ENCODE assay signal across 18 mouse cellular contexts in the genomic region with DNA sequence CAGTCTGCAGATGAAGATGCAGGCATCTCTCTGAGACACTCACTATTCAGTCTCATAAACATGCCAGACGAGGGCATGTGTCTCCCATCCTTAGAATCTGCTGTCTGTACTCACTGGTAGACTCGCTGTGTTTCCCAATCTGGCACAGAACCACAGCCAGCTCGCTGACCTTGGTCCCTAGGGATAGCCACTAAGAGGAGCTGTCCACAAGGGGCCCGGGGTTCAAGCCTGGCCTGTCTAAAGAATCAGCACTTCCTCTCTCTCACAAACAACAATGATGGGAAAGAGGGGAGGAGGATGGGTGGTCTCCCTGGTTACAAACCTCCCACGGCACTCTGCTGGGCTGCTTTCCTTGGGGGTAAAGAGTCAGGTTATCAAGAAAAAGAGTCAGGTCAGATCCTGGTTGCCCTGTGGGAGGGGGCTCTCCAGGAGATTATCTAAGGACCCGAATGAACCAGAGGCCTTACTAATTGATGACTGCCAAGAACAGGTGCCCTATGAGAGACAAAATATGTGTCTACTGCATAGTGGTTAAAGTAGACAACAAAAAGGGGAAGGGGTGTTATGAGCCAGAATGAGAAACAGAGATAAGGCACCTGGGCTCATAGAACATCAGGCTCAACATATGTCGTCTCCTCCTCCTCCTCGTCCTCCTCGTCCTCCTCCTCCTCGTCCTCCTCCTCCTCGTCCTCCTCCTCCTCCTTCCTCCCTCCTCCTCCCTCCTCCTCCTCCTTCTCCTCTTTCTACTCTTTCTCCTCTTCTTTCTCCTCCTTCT. TPM values are rescaled to one million over a fixed set of nuclear protein-coding genes. Genes with fewer than 3 reads are reported as not detected.
DNase-seq lines count a peak whose midpoint lies in the region; ATAC-seq and TF ChIP-seq lines count a peak whose summit lies in the region.
"Had no signal": no experiment of that assay in that cellular context is flagged by ENCODE, and none has a peak within 500 bp of the region (broad histone marks: within the 10 kb centered on the region; RNA-seq: fewer than 3 reads in every experiment).

No protein-coding gene starts in this region.

- H3K27ac ChIP-seq in hindbrain, embryonic 11.5 days (ENCODE audit: low read depth, low read length) = no peak overlapping the region
- H3K27ac ChIP-seq in hindbrain, postnatal 0 days = no peak overlapping the region
- no peak overlapping the region for H3K27ac ChIP-seq in midbrain, embryonic 14.5 days (replicated peaks; ENCODE audit: low read depth, low read length)
- H3K27ac ChIP-seq in midbrain, postnatal 0 days (ENCODE audit: low read depth, low read length) = no peak overlapping the region
- H3K27ac ChIP-seq: embryonic facial prominence, embryonic 12.5 days had no signal

- H3K36me3 ChIP-seq in hindbrain, embryonic 11.5 days (ENCODE audit: control insufficient read depth, insufficient read depth, low read length) = no peaks in the 10 kb centered on the region
- H3K36me3 ChIP-seq in hindbrain, postnatal 0 days (ENCODE audit: insufficient read depth, low read length) = no peaks in the 10 kb centered on the region
- no peaks in the 10 kb centered on the region for H3K36me3 ChIP-seq in midbrain, embryonic 14.5 days (ENCODE audit: control insufficient read depth, insufficient read depth, low read length)
- no peaks in the 10 kb centered on the region for H3K36me3 ChIP-seq in midbrain, postnatal 0 days (ENCODE audit: insufficient read depth, low read length)
- H3K36me3 ChIP-seq: embryonic facial prominence, embryonic 12.5 days had no signal

- 33% methylated on average over 11 of the region's 11 CpGs for WGBS in hindbrain, embryonic 11.5 days
- 30% methylated on average over 11 of the region's 11 CpGs for WGBS in hindbrain, postnatal 0 days
- WGBS in midbrain, embryonic 14.5 days = 28% methylated on average over 11 of the region's 11 CpGs
- 32% methylated on average over 9 of the region's 11 CpGs for WGBS in midbrain, postnatal 0 days

- peaks cover 5% of the 10 kb centered on the region for H3K4me1 ChIP-seq in hindbrain, embryonic 11.5 days (replicated peaks; ENCODE audit: control insufficient read depth, insufficient read depth, low read length)
- peaks cover 9% of the 10 kb centered on the region; the same call in 1 of the 2 replicates for H3K4me1 ChIP-seq in hindbrain, postnatal 0 days (ENCODE audit: insufficient read depth, low read length)
- no peaks in the 10 kb centered on the region; the same call in 1 of the 2 replicates for H3K4me1 ChIP-seq in midbrain, embryonic 14.5 days (ENCODE audit: control insufficient read depth, insufficient read depth, low read length)
- H3K4me1 ChIP-seq in midbrain, postnatal 0 days (ENCODE audit: insufficient read depth, low read length) = no peaks in the 10 kb centered on the region

- H3K9ac ChIP-seq in hindbrain, embryonic 11.5 days (ENCODE audit: low read depth, low read length) = no peak overlapping the region
- no peak overlapping the region for H3K9ac ChIP-seq in hindbrain, postnatal 0 days (replicated peaks; ENCODE audit: low read length)
- H3K9ac ChIP-seq in midbrain, embryonic 14.5 days (replicated peaks; ENCODE audit: low read length) = no peak overlapping the region
- H3K9ac ChIP-seq in midbrain, postnatal 0 days (replicated peaks; ENCODE audit: low read length, poor library complexity, severe bottlenecking) = no peak overlapping the region
- H3K9ac ChIP-seq: embryonic facial prominence, embryonic 12.5 days had no signal

- H3K4me3 ChIP-seq in hindbrain, embryonic 11.5 days (ENCODE audit: low read depth, low read length) = no peak overlapping the region
- H3K4me3 ChIP-seq in hindbrain, postnatal 0 days (ENCODE audit: low read length) = no peak overlapping the region
- H3K4me3 ChIP-seq in midbrain, embryonic 14.5 days (replicated peaks; ENCODE audit: low read depth, low read length) = no peak overlapping the region
- H3K4me3 ChIP-seq in midbrain, postnatal 0 days (ENCODE audit: low read depth, low read length) = no peak overlapping the region
- H3K4me3 ChIP-seq: embryonic facial prominence, embryonic 12.5 days had no signal

- no peaks in the 10 kb centered on the region for H3K27me3 ChIP-seq in hindbrain, embryonic 11.5 days (ENCODE audit: control insufficient read depth, insufficient read depth, low read length)
- no peaks in the 10 kb centered on the region for H3K27me3 ChIP-seq in hindbrain, postnatal 0 days (ENCODE audit: insufficient read depth, low read length)
- no peaks in the 10 kb centered on the region for H3K27me3 ChIP-seq in midbrain, embryonic 14.5 days (ENCODE audit: control insufficient read depth, insufficient read depth, low read length)
- H3K27me3 ChIP-seq in midbrain, postnatal 0 days (ENCODE audit: insufficient read depth, low read length) = no peaks in the 10 kb centered on the region
- H3K27me3 ChIP-seq: embryonic facial prominence, embryonic 12.5 days had no signal

- TF ChIP-seq CTCF in hindbrain, postnatal 0 days (IDR thresholded peaks at IDR 0.05; ENCODE audit: low read depth) = no peak; the same call in 1 of the 2 replicates
- no peak for TF ChIP-seq CTCF in midbrain, postnatal 0 days (IDR thresholded peaks at IDR 0.05)

- no peak; the same call in 1 of the 2 replicates for ATAC-seq in hindbrain, embryonic 11.5 days (ENCODE audit: low FRiP score)
- no peak for ATAC-seq in hindbrain, postnatal 0 days
- ATAC-seq in midbrain, embryonic 14.5 days (ENCODE audit: low FRiP score, low TSS enrichment) = no peak
- no peak for ATAC-seq in midbrain, postnatal 0 days (ENCODE audit: low FRiP score)
- ATAC-seq: activated CD4-positive, CD25-positive, alpha-beta regulatory T cell, adult 4 months; forebrain, embryonic 16.5 days; hindbrain, embryonic 16.5 days had no signal

- H3K9me3 ChIP-seq in hindbrain, embryonic 11.5 days (ENCODE audit: control insufficient read depth, low read length) = no peaks in the 10 kb centered on the region
- H3K9me3 ChIP-seq in hindbrain, postnatal 0 days (ENCODE audit: low read length) = no peaks in the 10 kb centered on the region
- no peaks in the 10 kb centered on the region for H3K9me3 ChIP-seq in midbrain, embryonic 14.5 days (ENCODE audit: control insufficient read depth, low read length)
- no peaks in the 10 kb centered on the region for H3K9me3 ChIP-seq in midbrain, postnatal 0 days (ENCODE audit: low read length)
- H3K9me3 ChIP-seq: embryonic facial prominence, embryonic 12.5 days had no signal

- DNase-seq in hindbrain, embryonic 11.5 days (ENCODE audit: low spot score) = peak; percentile 30
- no peak for DNase-seq in hindbrain, postnatal 0 days (ENCODE audit: low spot score)
- DNase-seq in midbrain, embryonic 14.5 days = peak; percentile 21
- DNase-seq in midbrain, postnatal 0 days (ENCODE audit: low spot score) = no peak
- peak; percentile 80 for DNase-seq in adrenal gland, postnatal 14 days
- peak; percentile 51 for DNase-seq in retina, embryonic 14.5 days (ENCODE audit: low spot score)
- DNase-seq in urinary bladder, postnatal 14 days (ENCODE audit: low spot score) = no peak
- no peak for DNase-seq in natural killer cell, adult 2 months (ENCODE audit: low spot score in 2 of 2)
- DNase-seq: cerebellum, adult 11 months; heart, adult 18-20 months; kidney, postnatal 4 days; left cerebral cortex, postnatal 4 days; lung, postnatal 4 days; thymus, postnatal 4 days had no signal

- no peak overlapping the region for H3K4me2 ChIP-seq in hindbrain, embryonic 11.5 days (replicated peaks; ENCODE audit: low read depth, low read length)
- H3K4me2 ChIP-seq in hindbrain, postnatal 0 days (ENCODE audit: low read depth, low read length) = no peak overlapping the region
- no peak overlapping the region for H3K4me2 ChIP-seq in midbrain, embryonic 14.5 days (ENCODE audit: low read length)
- no peak overlapping the region for H3K4me2 ChIP-seq in midbrain, postnatal 0 days (ENCODE audit: low read depth, low read length, poor library complexity, severe bottlenecking)
- H3K4me2 ChIP-seq: embryonic facial prominence, embryonic 12.5 days had no signal

RNA-seq across cellular contexts. Expression of a gene that starts 8.9 kb away (rescaled TPM):
- 40.4 and 48.3 TPM in 2 replicates for polyA plus RNA-seq in hindbrain, embryonic 11.5 days (2014; fragmentation: Nextera tagmentation; extraction: Ambion mirVana)
- total RNA-seq in hindbrain, postnatal 0 days (2014; rRNA removed) = 47.5 and 57.7 TPM in 2 replicates
- 18.2 and 20.0 TPM in 2 replicates for polyA plus RNA-seq in hindbrain, postnatal 0 days (2015; fragmentation: Nextera tagmentation; extraction: Ambion mirVana)
- 8.5 and 33.0 TPM in 2 replicates for polyA plus RNA-seq in midbrain, embryonic 14.5 days (2014; fragmentation: Nextera tagmentation; extraction: Ambion mirVana)
- total RNA-seq in midbrain, postnatal 0 days (2014; rRNA removed) = 27.7 and 30.3 TPM in 2 replicates
- 14.6 and 15.4 TPM in 2 replicates for polyA plus RNA-seq in midbrain, postnatal 0 days (2015; fragmentation: Nextera tagmentation; extraction: Ambion mirVana)
- 42.3 and 103 TPM in 2 replicates for total RNA-seq in adrenal gland, postnatal 14 days (2021)

Comparison
In these comparisons a context has a peak if more than half of its experiments do, and no peak if none do; other contexts are left out.
1. DNase-seq: peak in hindbrain, embryonic 11.5 days (single experiment), midbrain, embryonic 14.5 days (single experiment), adrenal gland, postnatal 14 days (single experiment) and retina, embryonic 14.5 days (single experiment); none in hindbrain, postnatal 0 days (single experiment), midbrain, postnatal 0 days (single experiment), urinary bladder, postnatal 14 days (single experiment) and natural killer cell, adult 2 months (0 of 2).